Mouse (Mus musculus) Patski (cell line): ENCODE data around the gene Lhx8. TPM values are rescaled to one million over a fixed set of nuclear protein-coding genes. Genes with fewer than 3 reads are reported as not detected.

Source experiments
- ATAC-seq: fragments of 100-300 bp; one replicate; pipeline ENCODE4 v1.8.0; 2021
- CTCF ChIA-PET: fragments of 350-600 bp; sonication (Branson Sonifier 250); formaldehyde crosslinking; loops from one replicate; lab custom pipeline; 2022; ENCODE audit warnings: inconsistent platforms; lab: Charles Lee
- POLR2A ChIA-PET: fragments of 350-600 bp; sonication (Branson Sonifier 250); formaldehyde crosslinking; loops from one replicate; lab custom pipeline; 2022; ENCODE audit warnings: antibody characterized with exemption, inconsistent platforms; lab: Charles Lee
- DNase-seq: peaks from one replicate; pipeline ENCODE4 v3.0.0-alpha.2; 2011; ENCODE audit warnings: low read depth, low spot score
- H3K27me3 ChIP-seq: fragments of 371-371 bp; one replicate; pipeline ENCODE4 v1.5.1; 2021
- CTCF ChIP-seq: fragments of 100-300 bp; IDR thresholded peaks from one replicate; pipeline ENCODE4 v1.5.1; 2021
- in situ Hi-C: fragments of 300-500 bp; cut with MboI; formaldehyde crosslinking; loops from 3 replicates; pipeline ENCODE4 v1.11.1; 2018; ENCODE audit warnings: low pct_unique_long_range_greater_than_20kb, mixed read lengths
- polyA plus RNA-seq: library from polyadenylated mRNA; unstranded; gene quantifications from one replicate; pipeline ENCODE4 v1.2.3, GENCODE M21; 2021

The Lhx8 gene
- polyA plus RNA-seq, 1 experiment from 2014 or later: not detected

GRCm38 (mm10) chr3:154333401-154333999 is 3.0 kb upstream of the Lhx8 start:
- CTCF ChIA-PET: no interaction called here
- ATAC-seq: no peak
- TF ChIP-seq CTCF: no peak
- in situ Hi-C loops: no loop called here
- H3K27me3 ChIP-seq: peaks cover 47% of the 10 kb centered on the region
- DNase-seq: no peak
- POLR2A ChIA-PET: no interaction called here

- ChIA-PET POLR2A (no interaction called here), CTCF (no interaction called here)
- TF ChIP-seq CTCF: no peak
- no peak for DNase-seq
- peaks cover 50% of the 10 kb centered on the region for H3K27me3 ChIP-seq
- in situ Hi-C loops: no loop called here
- ATAC-seq: no peak
Measured at GRCm38 (mm10) chr3:154332941-154333340, 2.5 kb upstream of the Lhx8 start.

- peaks cover 56% of the 10 kb centered on the region for H3K27me3 ChIP-seq
- in situ Hi-C loops: no loop called here
- DNase-seq (no peak), ATAC-seq (no peak)
- POLR2A ChIA-PET: no interaction called here
- CTCF ChIA-PET: no interaction called here
- no peak for TF ChIP-seq CTCF
Measured at GRCm38 (mm10) chr3:154332213-154332530, 1.7 kb upstream of the Lhx8 start.

DNA sequence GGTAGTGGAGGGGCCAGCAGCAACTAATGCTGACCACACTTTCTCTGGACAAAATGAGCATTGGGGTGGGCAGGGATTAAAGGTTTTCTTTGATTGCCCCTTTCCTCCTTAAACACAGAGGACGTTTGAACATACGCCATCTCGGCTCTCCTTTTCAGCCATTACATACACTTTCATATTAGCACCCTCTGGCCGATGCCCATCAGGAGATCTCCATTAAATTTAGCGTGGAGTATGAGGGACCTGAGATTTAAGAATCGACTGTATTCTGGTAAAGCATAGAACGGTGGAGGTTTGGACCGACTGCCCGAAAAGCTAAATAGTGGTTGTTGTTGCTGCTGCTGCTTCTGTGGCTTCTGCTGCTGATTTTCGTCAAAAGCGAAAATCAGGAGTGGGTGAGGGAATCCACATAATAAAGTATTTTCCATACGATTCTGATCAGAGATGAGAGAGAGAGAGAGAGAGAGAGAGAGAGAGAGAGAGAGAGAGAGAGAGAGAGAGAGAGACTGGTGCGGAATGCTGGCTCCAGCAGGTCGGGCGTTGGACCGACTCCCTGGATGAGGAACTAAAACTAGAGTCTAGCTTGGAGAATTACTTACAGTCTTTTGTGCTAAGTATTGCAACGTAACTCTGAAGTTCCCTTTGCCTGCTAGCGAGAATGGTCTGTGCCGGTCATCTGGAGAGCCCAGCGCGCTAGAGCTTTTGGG is 1.2 kb upstream of the Lhx8 start:
- CTCF ChIA-PET: no interaction called here
- POLR2A ChIA-PET: no interaction called here
- in situ Hi-C loops: no loop called here
- DNase-seq (no peak), ATAC-seq (no peak)
- H3K27me3 ChIP-seq: peaks cover 61% of the 10 kb centered on the region
- TF ChIP-seq CTCF: no peak

DNA sequence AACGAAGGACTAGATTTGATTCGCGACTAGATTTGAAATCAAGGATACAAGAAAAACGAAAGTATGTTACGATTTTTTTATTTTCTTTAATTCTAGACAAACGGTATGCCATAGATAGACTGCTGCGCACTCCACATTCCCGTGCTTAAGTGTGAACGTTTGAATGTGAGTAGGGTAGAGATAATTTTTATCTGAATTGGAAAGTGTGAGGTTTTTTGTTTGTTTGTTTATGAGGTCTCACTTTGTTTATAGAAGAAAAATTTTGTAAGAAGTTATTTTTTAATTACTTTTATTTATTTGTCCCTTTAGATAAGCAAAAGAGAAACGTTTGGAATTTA is 513 bp upstream of the Lhx8 start:
- DNase-seq (no peak), ATAC-seq (no peak)
- no peak for TF ChIP-seq CTCF
- POLR2A ChIA-PET: interaction anchor here (0.7 kb wide), 1 partner anchor 283 kb away, joined by 3 read pairs; no protein-coding TSS in a partner anchor
- H3K27me3 ChIP-seq: peaks cover 68% of the 10 kb centered on the region
- CTCF ChIA-PET: no interaction called here
- in situ Hi-C loops: no loop called here

GRCm38 (mm10) chr3:154329323-154330180 is 907 bp downstream of the Lhx8 start:
- no peak for ATAC-seq
- CTCF ChIA-PET: interaction anchor here (1.5 kb wide), 1 partner anchor 36 kb away, joined by 3 read pairs; no protein-coding TSS in a partner anchor
- POLR2A ChIA-PET: no interaction called here
- in situ Hi-C loops: no loop called here
- DNase-seq: no peak
- peaks cover 81% of the 10 kb centered on the region for H3K27me3 ChIP-seq
- TF ChIP-seq CTCF: no peak

- ATAC-seq (no peak), DNase-seq (no peak)
- ChIA-PET CTCF (interaction anchor here (1.5 kb wide), 1 partner anchor 35 kb away, joined by 3 read pairs; no protein-coding TSS in a partner anchor), POLR2A (no interaction called here)
- TF ChIP-seq CTCF: no peak
- peaks cover 84% of the 10 kb centered on the region for H3K27me3 ChIP-seq
- in situ Hi-C loops: no loop called here
Measured at GRCm38 (mm10) chr3:154328721-154329322, 1.6 kb downstream of the Lhx8 start.

DNA sequence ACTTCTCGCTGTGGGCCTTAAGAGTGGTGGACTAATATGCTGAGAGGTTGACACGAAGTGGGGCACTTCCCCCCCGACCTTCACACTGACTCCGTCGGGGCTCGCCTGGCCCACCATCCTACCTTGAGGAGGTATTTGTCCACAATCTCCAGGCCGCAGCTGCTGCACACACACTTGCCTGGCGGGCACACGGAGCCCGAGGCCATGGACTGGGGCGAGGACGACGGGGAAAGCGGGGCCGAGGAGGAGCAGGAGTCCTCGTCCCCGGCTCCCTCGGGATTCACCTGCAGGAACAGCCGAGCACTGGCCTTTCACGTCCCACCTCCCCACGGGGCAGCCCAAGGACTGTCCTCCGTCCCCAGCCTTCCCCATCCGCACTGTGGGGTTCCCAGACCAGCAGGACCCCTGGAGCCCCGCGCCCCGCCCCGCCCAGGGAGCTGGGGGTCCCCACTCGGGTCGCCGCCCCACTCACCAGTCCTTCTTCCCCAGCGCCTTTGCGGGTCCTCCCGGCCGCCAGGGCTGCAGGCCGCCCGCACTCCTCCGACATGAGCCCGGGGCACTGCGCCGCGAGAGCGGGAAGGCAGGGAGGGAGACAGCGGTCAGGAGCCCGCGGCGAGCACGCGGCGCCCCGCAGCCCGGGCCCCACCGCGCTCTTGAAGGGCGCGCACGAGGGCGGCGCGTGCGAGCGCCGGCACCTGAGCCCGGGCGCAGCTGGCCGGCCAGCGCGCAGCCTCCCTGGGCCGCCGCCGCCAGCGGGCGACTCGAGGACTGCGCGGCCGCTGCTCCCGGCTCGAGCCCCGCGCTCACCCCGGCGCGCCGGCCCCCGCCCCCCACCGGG is 2.4 kb downstream of the Lhx8 start:
- POLR2A ChIA-PET: no interaction called here
- TF ChIP-seq CTCF: no peak

GRCm38 (mm10) chr3:154327110-154327882 is 3.2 kb downstream of the Lhx8 start:
- ChIA-PET CTCF (no interaction called here), POLR2A (no interaction called here)
- H3K27me3 ChIP-seq: peaks cover 83% of the 10 kb centered on the region
- in situ Hi-C loops: no loop called here
- TF ChIP-seq CTCF: no peak
- DNase-seq (no peak), ATAC-seq (no peak)

More for the DNA sequence above, 2.4 kb downstream of the Lhx8 start:
- DNase-seq: no peak
- in situ Hi-C loops: no loop called here
- ATAC-seq: no peak
- CTCF ChIA-PET: interaction anchor here (1.5 kb wide), 1 partner anchor 34 kb away, joined by 3 read pairs; no protein-coding TSS in a partner anchor
- H3K27me3 ChIP-seq: peaks cover 83% of the 10 kb centered on the region
